Mouse (Mus musculus): ENCODE results near the gene Pip5kl1. TPM values are rescaled to one million over a fixed set of nuclear protein-coding genes. Genes with fewer than 3 reads are reported as not detected.
A peak's percentile ranks its signal among the peaks of the same experiment; 100 is the strongest.

The Pip5kl1 gene
- polyA plus RNA-seq, 1 experiment: 0.67 TPM

DNA sequence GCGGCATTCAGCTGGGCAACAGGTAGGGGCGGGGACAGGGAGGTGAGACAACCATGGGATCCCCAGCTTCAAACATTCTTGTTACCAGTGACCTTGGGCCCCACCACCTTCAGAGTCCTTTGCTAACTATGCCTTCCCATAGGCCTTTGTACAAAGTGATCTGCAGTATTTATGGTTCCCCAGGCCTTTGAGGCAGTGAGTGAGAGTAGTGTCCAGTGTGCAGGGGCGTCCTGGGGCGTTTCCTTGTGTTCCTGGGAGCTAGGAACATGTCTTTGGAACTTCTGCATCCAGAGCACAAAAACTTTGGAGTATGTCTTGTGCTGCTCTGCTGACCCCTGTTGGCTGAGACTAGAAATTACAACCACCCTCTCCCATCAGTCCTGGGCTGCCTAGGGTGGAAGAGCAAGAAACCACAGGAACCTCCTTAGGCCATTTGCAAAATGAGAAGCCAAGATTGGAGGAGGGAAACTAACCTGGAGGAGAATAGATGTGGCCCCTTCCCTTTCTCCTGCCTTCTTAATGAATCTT lies 8.0 kb upstream of the Pip5kl1 start:
- no peak overlapping the region for H3K4me3 ChIP-seq (ENCODE audit: insufficient read depth, low read length)
- no peak overlapping the region for H3K27ac ChIP-seq (ENCODE audit: insufficient read depth, low read length)
- H3K4me1 ChIP-seq (ENCODE audit: control insufficient read depth, insufficient read depth, low read length): no peaks in the 10 kb centered on the region
- no peak for TF ChIP-seq POLR2A (IDR thresholded peaks at IDR 0.05; ENCODE audit: low read depth, low read length)
- peak; percentile 55; the same call in 1 of the 2 replicates for TF ChIP-seq CTCF (IDR thresholded peaks at IDR 0.05; ENCODE audit: borderline replicate concordance, insufficient read depth, low read length)

DNA sequence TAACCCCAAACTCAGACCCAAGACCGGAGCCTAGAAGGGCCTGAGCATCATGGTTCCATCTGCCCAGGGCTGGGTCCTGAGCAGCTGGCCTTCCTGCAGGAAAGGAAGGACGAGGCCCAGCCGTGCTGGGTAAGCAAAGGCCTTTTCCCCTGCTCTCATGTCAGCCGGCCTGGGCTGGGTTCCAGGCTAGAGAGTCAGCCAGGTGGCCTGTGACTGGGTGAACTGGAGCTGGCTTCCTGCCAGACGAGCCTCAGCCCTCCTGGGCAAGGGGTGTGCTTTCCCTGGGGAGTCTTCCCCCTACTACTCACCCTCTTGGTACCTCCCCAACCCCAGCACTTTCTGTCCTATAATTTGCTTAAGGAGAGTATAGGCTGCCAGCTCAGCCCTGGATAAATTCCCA lies 6.4 kb upstream of the Pip5kl1 start:
- Histone ChIP-seq H3K27ac (ENCODE audit: insufficient read depth, low read length) (no peak overlapping the region), H3K4me1 (ENCODE audit: control insufficient read depth, insufficient read depth, low read length) (no peaks in the 10 kb centered on the region), H3K4me3 (ENCODE audit: insufficient read depth, low read length) (no peak overlapping the region)
- no peak for TF ChIP-seq POLR2A (IDR thresholded peaks at IDR 0.05; ENCODE audit: low read depth, low read length)
- no peak for TF ChIP-seq CTCF (IDR thresholded peaks at IDR 0.05; ENCODE audit: borderline replicate concordance, insufficient read depth, low read length)

DNA sequence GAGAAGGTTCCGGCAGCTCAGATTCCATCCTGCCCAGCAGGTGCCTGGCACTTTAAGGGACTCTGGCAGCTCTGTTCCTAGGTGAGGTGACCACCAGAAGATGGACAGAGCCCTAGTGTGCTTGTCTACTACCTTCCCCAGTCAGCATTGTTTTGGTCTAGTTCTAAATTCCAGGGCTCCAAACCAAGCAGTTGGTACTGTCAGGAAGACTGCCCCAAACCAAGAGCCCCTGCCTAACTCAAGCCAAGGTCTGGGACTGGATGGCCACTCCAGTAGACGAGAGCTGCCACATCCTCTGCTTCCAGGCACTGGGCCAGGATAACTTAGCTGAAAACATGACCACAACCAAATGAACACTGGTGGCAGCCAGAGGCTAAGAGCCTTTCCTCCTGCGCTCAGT lies 5.7 kb upstream of the Pip5kl1 start:
- TF ChIP-seq CTCF (IDR thresholded peaks at IDR 0.05; ENCODE audit: borderline replicate concordance, insufficient read depth, low read length) (no peak), POLR2A (IDR thresholded peaks at IDR 0.05; ENCODE audit: low read depth, low read length) (no peak)
- Histone ChIP-seq H3K27ac (ENCODE audit: insufficient read depth, low read length) (no peak overlapping the region), H3K4me1 (ENCODE audit: control insufficient read depth, insufficient read depth, low read length) (no peaks in the 10 kb centered on the region), H3K4me3 (ENCODE audit: insufficient read depth, low read length) (no peak overlapping the region)

DNA sequence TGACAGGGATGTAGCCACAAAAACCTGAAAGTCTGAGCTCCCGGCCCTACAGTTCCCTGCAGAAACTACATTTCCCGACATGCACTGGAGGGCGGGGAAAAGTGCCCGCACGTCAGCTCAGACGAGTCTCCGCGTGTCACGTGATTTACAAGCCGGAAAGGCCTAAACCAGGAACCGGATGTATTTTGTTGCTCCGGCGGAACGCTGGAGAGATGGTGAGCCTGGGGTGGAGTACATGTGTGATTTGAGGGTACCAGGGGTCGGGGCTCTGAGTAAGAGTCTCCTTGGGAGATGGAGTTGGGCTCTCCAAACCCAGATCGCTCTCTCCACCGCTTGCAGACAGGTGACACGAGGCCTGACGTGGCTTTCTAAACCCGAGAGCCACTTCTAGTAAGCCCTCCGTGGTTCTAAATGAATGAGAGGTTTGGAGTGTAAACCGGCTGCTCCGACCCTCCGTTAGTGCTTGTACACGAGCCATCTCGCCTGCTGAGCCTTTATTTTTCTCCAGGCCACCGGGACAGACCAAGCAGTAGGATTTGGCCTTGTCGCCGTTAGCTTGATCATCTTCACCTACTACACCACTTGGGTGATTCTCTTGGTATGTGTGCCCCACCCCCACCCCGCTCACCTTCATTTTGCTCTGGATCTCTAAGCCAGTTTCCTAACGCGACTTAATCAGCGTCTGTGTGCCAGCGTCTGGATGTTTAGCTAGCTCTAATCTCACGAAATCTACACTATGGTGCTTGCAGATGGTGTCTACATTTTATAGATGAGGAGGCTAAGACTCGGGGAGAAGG lies 3.7 kb upstream of the Pip5kl1 start, which contains the start of gene Dpm2:
Gene Dpm2, plus strand, starts transcription at position 161 of the 797 bp plus-strand sequence.
- TF ChIP-seq POLR2A (IDR thresholded peaks at IDR 0.05; ENCODE audit: low read depth, low read length) (peak; percentile 97), CTCF (IDR thresholded peaks at IDR 0.05; ENCODE audit: borderline replicate concordance, insufficient read depth, low read length) (no peak)
- Histone ChIP-seq H3K4me1 (ENCODE audit: control insufficient read depth, insufficient read depth, low read length) (no peaks in the 10 kb centered on the region), H3K27ac (ENCODE audit: insufficient read depth, low read length) (no peak within 1 kb of the TSS; the same call in 1 of the 2 replicates), H3K4me3 (ENCODE audit: insufficient read depth, low read length) (peak within 1 kb of the TSS; percentile 88)

DNA sequence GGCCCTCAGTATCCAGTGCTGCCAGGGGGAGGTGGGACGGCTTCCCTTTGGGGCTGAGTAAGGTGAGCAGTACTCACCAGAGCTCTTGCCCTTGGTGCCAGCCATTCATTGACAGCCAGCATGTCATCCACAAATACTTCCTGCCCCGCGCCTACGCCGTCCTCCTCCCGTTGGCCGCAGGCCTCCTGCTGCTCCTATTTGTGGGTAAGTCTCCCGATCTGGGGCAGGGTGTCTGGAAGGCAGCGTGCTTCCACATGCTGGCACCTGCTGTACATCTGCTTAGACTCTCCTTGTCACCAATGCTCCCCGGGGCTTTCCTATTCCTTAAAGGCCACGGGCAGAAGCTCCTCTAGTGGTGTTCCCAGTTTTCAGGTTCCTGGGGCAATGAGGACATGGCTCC lies 2.4 kb upstream of the Pip5kl1 start:
- H3K4me3 ChIP-seq (ENCODE audit: insufficient read depth, low read length): no peak overlapping the region
- H3K4me1 ChIP-seq (ENCODE audit: control insufficient read depth, insufficient read depth, low read length): no peaks in the 10 kb centered on the region
- TF ChIP-seq POLR2A (IDR thresholded peaks at IDR 0.05; ENCODE audit: low read depth, low read length) (no peak), CTCF (IDR thresholded peaks at IDR 0.05; ENCODE audit: borderline replicate concordance, insufficient read depth, low read length) (no peak)
- no peak overlapping the region for H3K27ac ChIP-seq (ENCODE audit: insufficient read depth, low read length)

DNA sequence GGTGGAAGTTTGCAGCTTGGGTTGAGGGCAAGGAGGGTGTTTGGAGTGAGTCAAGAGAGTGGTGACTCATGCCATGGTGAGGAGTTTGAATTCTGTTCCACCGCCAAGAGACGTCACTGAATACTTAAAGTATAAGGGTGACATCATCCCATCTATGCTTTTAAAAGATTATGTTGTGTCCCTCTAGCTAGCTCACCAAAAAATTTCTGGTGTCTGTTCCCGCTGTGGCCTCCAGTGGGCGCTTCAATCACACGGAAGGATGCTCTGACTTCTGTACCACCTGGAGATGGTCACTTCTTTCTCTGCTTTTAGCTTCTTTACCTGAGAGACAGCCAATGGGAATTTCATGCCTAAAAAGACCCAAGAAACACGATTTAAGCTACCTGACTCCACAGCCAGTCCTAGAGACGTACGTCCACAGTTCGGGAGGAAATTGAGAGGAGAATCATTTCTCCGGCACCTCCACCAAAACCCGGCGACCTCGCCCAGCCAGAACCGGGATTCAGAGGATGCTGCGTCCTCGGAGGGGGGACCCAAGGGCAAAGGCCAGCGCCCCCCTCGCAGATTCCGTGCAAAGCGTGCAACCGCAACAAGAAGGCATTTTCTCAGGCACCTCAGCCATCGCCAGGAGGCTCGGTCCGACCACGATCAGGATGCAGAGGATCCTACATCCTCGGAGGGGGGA lies 446 bp downstream of the Pip5kl1 start:
- H3K27ac ChIP-seq (ENCODE audit: insufficient read depth, low read length): no peak overlapping the region
- peak overlapping the region; percentile 30 for H3K4me3 ChIP-seq (ENCODE audit: insufficient read depth, low read length)
- H3K4me1 ChIP-seq (ENCODE audit: control insufficient read depth, insufficient read depth, low read length): no peaks in the 10 kb centered on the region
- 0 out of 2 replicates have a peak, but pooled peaks have one; percentile 23 for TF ChIP-seq CTCF (IDR thresholded peaks at IDR 0.05; ENCODE audit: borderline replicate concordance, insufficient read depth, low read length)
- TF ChIP-seq POLR2A (IDR thresholded peaks at IDR 0.05; ENCODE audit: low read depth, low read length): no peak; the same call in 1 of the 2 replicates

DNA sequence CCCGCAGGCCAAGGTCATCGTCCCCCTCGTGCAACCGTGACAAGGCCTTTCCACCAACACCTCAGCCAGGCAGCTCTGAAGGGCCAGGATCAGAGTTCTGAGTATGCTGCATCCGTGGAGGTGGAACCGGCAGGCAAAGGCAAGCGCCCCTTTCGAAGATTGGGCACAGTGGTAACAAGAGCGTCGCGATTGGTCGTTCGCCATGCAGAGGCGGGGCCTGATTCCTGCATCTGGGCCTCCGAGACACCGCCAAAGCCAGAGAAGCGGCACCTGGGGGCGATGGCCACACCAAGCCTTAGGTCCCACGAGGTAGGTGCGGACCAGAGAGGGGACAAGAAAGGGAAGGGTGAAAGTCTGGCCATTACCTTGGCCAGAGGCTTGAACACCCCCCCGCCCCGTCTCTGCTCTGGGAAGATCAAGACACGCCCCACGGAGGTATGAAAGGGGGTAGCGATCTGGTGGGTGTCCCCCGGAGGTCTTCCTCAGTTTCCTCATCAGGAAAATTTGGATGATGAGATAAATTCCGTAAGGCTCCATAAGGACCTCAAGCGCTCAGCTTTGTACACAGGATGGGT lies 1.1 kb downstream of the Pip5kl1 start, which contains the start of gene 9430097D07Rik:
Gene 9430097D07Rik, minus strand, starts transcription at position 99 of the 575 bp plus-strand sequence.
- Histone ChIP-seq H3K4me3 (ENCODE audit: insufficient read depth, low read length) (peak within 1 kb of the TSS; percentile 30), H3K27ac (ENCODE audit: insufficient read depth, low read length) (no peak within 1 kb of the TSS), H3K4me1 (ENCODE audit: control insufficient read depth, insufficient read depth, low read length) (no peaks in the 10 kb centered on the region)
- TF ChIP-seq CTCF (IDR thresholded peaks at IDR 0.05; ENCODE audit: borderline replicate concordance, insufficient read depth, low read length): no peak
- TF ChIP-seq POLR2A (IDR thresholded peaks at IDR 0.05; ENCODE audit: low read depth, low read length): no peak

DNA sequence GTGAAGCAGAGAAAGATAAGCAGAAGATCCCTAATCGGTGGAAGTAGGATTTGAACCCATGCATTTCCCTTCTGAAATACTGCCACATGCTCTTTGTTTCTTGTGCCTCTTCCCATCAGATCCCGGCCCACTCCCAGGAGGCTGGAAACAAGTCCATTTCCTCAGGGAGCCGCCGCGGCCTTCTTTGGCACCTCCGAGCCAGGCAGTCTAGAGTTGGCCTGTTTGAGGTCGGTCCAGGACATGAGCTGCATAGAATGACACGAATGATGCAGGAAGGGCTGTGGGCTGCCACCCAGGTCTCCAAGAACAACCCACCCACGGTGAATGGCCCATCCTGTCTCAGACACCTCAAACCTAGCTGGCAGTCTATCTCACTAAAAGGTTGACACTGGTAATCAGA lies 1.9 kb downstream of the Pip5kl1 start:
- TF ChIP-seq POLR2A (IDR thresholded peaks at IDR 0.05; ENCODE audit: low read depth, low read length) (no peak), CTCF (IDR thresholded peaks at IDR 0.05; ENCODE audit: borderline replicate concordance, insufficient read depth, low read length) (no peak)
- no peaks in the 10 kb centered on the region for H3K4me1 ChIP-seq (ENCODE audit: control insufficient read depth, insufficient read depth, low read length)
- no peak overlapping the region for H3K27ac ChIP-seq (ENCODE audit: insufficient read depth, low read length)
- H3K4me3 ChIP-seq (ENCODE audit: insufficient read depth, low read length): no peak overlapping the region

DNA sequence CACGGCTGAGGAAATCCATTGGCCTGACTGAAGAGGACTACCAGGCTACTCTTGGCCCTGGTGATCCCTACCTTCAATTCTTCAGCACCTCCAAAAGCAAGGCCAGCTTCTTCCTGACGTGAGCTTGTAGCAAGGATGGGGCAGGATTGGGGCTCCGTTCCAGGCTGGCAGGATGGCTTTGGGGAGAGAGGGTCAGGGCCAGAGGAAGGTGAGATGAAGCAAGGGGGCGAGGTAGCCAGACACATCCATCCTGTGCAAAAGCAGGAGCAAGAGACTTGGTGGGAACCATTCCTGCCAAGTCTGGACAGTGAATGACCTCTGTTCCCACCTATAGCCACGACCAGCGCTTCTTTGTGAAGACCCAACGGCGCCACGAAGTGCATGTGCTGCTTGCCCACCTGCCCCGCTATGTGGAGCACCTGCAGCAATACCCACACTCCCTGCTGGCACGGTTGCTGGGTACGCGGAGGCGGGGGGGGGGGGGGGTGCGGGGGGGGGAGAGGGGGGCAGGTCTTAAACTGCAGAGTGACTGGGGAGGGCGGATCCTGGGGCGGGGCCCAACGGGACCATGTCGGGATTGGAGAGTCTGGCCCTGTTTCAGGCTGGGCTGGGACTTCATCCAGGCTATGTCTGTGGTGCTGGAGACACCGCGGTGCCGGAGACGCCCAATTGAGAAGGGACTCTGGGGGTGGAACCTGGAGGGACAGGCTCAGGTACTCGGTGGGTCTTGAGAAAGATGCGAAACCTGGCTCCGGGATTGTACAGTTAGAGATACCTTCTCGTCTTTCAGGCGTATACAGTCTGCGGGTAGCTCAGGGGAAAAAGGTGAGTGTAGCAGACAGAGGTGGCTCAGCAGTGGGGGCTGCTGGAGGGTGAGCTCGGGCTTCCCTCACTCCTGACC lies 3.8 kb downstream of the Pip5kl1 start:
- Histone ChIP-seq H3K4me1 (ENCODE audit: control insufficient read depth, insufficient read depth, low read length) (no peaks in the 10 kb centered on the region), H3K27ac (ENCODE audit: insufficient read depth, low read length) (no peak overlapping the region), H3K4me3 (ENCODE audit: insufficient read depth, low read length) (no peak overlapping the region)
- TF ChIP-seq CTCF (IDR thresholded peaks at IDR 0.05; ENCODE audit: borderline replicate concordance, insufficient read depth, low read length): no peak
- TF ChIP-seq POLR2A (IDR thresholded peaks at IDR 0.05; ENCODE audit: low read depth, low read length): no peak

Data from embryonic fibroblast, embryonic 13.5 days (primary cell).